ENCODE assay signal across 21 mouse cellular contexts in the genomic region with DNA sequence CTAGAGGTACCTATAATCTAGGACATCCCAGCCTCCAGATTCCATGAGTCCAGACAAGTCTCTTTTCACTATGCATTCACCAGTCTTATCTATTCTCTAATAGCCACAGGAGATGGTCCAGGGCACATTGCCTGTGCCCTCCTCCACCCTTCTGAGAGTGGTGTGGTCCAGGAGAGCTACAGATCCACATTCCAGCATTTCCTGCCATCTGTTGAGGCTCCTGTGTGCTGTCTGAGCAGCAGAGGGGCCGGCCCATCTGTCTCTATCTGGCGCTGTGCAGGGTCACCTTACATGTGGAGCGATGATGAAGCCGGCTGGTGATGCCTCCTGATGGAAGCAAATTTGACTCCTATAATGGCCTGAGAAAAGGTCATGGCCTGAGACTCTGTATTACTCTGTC.
A peak's percentile ranks its signal among the peaks of the same experiment; 100 is the strongest.
DNase-seq lines count a peak whose midpoint lies in the region; ATAC-seq and TF ChIP-seq lines count a peak whose summit lies in the region.
"Had no signal": no experiment of that assay in that cellular context is flagged by ENCODE, and none has a peak within 500 bp of the region (broad histone marks: within the 10 kb centered on the region; RNA-seq: fewer than 3 reads in every experiment).

No protein-coding gene starts in this region.

- no peak overlapping the region for H3K27ac ChIP-seq in embryonic facial prominence, embryonic 14.5 days (replicated peaks; ENCODE audit: low read depth, low read length)
- no peak overlapping the region for H3K27ac ChIP-seq in stomach, postnatal 0 days (replicated peaks)
- H3K27ac ChIP-seq: embryonic facial prominence, embryonic 13.5 days; hindbrain, embryonic 15.5 days; midbrain, embryonic 12.5 days had no signal

- H3K27me3 ChIP-seq in embryonic facial prominence, embryonic 14.5 days (replicated peaks; ENCODE audit: control insufficient read depth, insufficient read depth, low read length), result no peaks in the 10 kb centered on the region
- H3K27me3 ChIP-seq in stomach, postnatal 0 days (ENCODE audit: control insufficient read depth, insufficient read depth, low read length), result no peaks in the 10 kb centered on the region
- H3K27me3 ChIP-seq: embryonic facial prominence, embryonic 13.5 days; hindbrain, embryonic 15.5 days; Patski had no signal

- 18% methylated on average over 4 of the region's 4 CpGs for WGBS in embryonic facial prominence, embryonic 14.5 days
- WGBS in stomach, postnatal 0 days, result 53% methylated on average over 4 of the region's 4 CpGs

- no peak overlapping the region for H3K4me3 ChIP-seq in embryonic facial prominence, embryonic 14.5 days (ENCODE audit: low read depth, low read length)
- no peak overlapping the region for H3K4me3 ChIP-seq in stomach, postnatal 0 days (ENCODE audit: low read depth, low read length)
- H3K4me3 ChIP-seq: embryonic facial prominence, embryonic 13.5 days; hindbrain, embryonic 15.5 days; midbrain, embryonic 12.5 days had no signal

- no peak for TF ChIP-seq CTCF in stomach, postnatal 0 days (IDR thresholded peaks at IDR 0.05; ENCODE audit: low read depth)

- 0 out of 2 replicates have a peak, but pooled peaks have one; percentile 60 for ATAC-seq in embryonic facial prominence, embryonic 14.5 days (ENCODE audit: low read depth)
- no peak for ATAC-seq in megakaryocyte-erythroid progenitor cell, adult 5-6 weeks (replicated peaks; ENCODE audit: low FRiP score, low TSS enrichment, poor library complexity, severe bottlenecking)
- no peak for ATAC-seq in stomach, postnatal 0 days (ENCODE audit: low FRiP score, low TSS enrichment)
- ATAC-seq: activated CD4-positive, CD25-positive, alpha-beta regulatory T cell, adult 4 months; Patski had no signal

- H3K36me3 ChIP-seq in embryonic facial prominence, embryonic 14.5 days (ENCODE audit: control insufficient read depth, insufficient read depth, low read length), result no peaks in the 10 kb centered on the region
- H3K36me3 ChIP-seq in stomach, postnatal 0 days (ENCODE audit: control insufficient read depth, insufficient read depth, low read length), result no peaks in the 10 kb centered on the region
- H3K36me3 ChIP-seq: embryonic facial prominence, embryonic 13.5 days; hindbrain, embryonic 15.5 days; midbrain, embryonic 12.5 days had no signal

- no peak overlapping the region for H3K9ac ChIP-seq in embryonic facial prominence, embryonic 14.5 days (ENCODE audit: low read depth, low read length)
- no peak overlapping the region for H3K9ac ChIP-seq in stomach, postnatal 0 days (ENCODE audit: low read length)
- H3K9ac ChIP-seq: embryonic facial prominence, embryonic 13.5 days; hindbrain, embryonic 15.5 days; midbrain, embryonic 12.5 days had no signal

- no peak for TF ChIP-seq EP300 in stomach, postnatal 0 days (optimal IDR thresholded peaks at IDR 0.05)

- no peak overlapping the region for H3K4me2 ChIP-seq in embryonic facial prominence, embryonic 14.5 days (ENCODE audit: low read depth, low read length)
- no peak overlapping the region for H3K4me2 ChIP-seq in stomach, postnatal 0 days (replicated peaks; ENCODE audit: low read depth)
- H3K4me2 ChIP-seq: embryonic facial prominence, embryonic 13.5 days; hindbrain, embryonic 15.5 days; midbrain, embryonic 12.5 days had no signal

- no peaks in the 10 kb centered on the region for H3K9me3 ChIP-seq in embryonic facial prominence, embryonic 14.5 days (ENCODE audit: control insufficient read depth, low read length)
- H3K9me3 ChIP-seq in stomach, postnatal 0 days (ENCODE audit: control insufficient read depth, low read length), result no peaks in the 10 kb centered on the region
- H3K9me3 ChIP-seq: embryonic facial prominence, embryonic 13.5 days; midbrain, embryonic 12.5 days had no signal

- peak; percentile 12 for DNase-seq in kidney, postnatal 10 days
- DNase-seq in kidney, adult 18-20 months, result no peak
- peak; percentile 82 for DNase-seq in cerebellum, adult 11-12 months
- DNase-seq in cerebellum, postnatal 14 days, result peak; percentile 60 to 63
- no peak for DNase-seq in embryonic facial prominence, embryonic 14.5 days (ENCODE audit: low spot score)
- no peak for DNase-seq in spleen, postnatal 10 days (ENCODE audit: low spot score in 2 of 2)
- DNase-seq in stomach, postnatal 0 days (ENCODE audit: low spot score), result no peak
- DNase-seq: adrenal gland, postnatal 25 days; gastrocnemius, postnatal 14 days; kidney, adult 2 months; kidney, postnatal 36 days; lung, adult 18-20 months; lung, postnatal 36 days; spleen, adult 18-20 months; thymus, postnatal 36 days had no signal

- peaks cover 9% of the 10 kb centered on the region for H3K4me1 ChIP-seq in embryonic facial prominence, embryonic 14.5 days (ENCODE audit: control insufficient read depth, insufficient read depth, low read length)
- no peaks in the 10 kb centered on the region for H3K4me1 ChIP-seq in stomach, postnatal 0 days (replicated peaks; ENCODE audit: control insufficient read depth, insufficient read depth)

Comparison
In these comparisons a context has a peak if more than half of its experiments do, and no peak if none do; other contexts are left out.
1. DNase-seq: peak in kidney, postnatal 10 days (single experiment), cerebellum, adult 11-12 months (single experiment) and cerebellum, postnatal 14 days (2 of 2); none in kidney, adult 18-20 months (single experiment), embryonic facial prominence, embryonic 14.5 days (single experiment), spleen, postnatal 10 days (0 of 2) and stomach, postnatal 0 days (single experiment).